In the genomic region with DNA sequence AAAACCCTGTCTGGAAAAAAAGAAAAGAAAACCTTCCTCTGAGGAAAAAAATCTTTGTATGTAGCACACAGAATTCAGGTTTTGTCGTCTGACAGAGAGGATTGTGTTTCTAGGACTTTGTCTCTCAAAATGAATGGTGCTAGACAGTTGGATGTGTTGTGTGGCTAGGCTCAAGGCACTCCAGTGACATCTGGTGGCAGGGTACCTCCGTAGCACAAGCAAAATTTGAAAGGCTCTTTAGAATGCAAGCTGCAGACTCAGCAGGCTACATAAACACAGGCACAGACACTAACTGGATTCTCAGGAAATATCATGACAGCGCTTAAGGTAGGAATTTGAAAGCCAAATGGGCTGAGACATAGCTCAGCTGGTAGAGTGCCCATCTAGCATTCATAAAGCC, we compare ENCODE assay signal across 9 mouse cellular contexts. TPM values are rescaled to one million over a fixed set of nuclear protein-coding genes. Genes with fewer than 3 reads are reported as not detected.
DNase-seq lines count a peak whose midpoint lies in the region; ATAC-seq lines count a peak whose summit lies in the region.
"Had no signal": no experiment of that assay in that cellular context is flagged by ENCODE, and none has a peak within 500 bp of the region (broad histone marks: within the 10 kb centered on the region; RNA-seq: fewer than 3 reads in every experiment).

No protein-coding gene starts in this region.

- no peak overlapping the region for H3K4me3 ChIP-seq in heart, embryonic 10.5 days
- H3K4me3 ChIP-seq in embryonic facial prominence, embryonic 11.5 days (ENCODE audit: low read depth, low read length), result no peak overlapping the region
- H3K4me3 ChIP-seq: liver, embryonic 13.5 days had no signal

- H3K9me3 ChIP-seq in heart, embryonic 10.5 days, result no peaks in the 10 kb centered on the region
- no peaks in the 10 kb centered on the region for H3K9me3 ChIP-seq in embryonic facial prominence, embryonic 11.5 days (replicated peaks; ENCODE audit: control insufficient read depth, low read length)
- H3K9me3 ChIP-seq: liver, embryonic 13.5 days had no signal

- WGBS in heart, embryonic 10.5 days, result 9% methylated on average over 3 of the region's 3 CpGs
- WGBS in embryonic facial prominence, embryonic 11.5 days, result 8% methylated on average over 3 of the region's 3 CpGs

- H3K9ac ChIP-seq in embryonic facial prominence, embryonic 11.5 days (replicated peaks; ENCODE audit: low read length), result no peak overlapping the region
- H3K9ac ChIP-seq: liver, embryonic 13.5 days had no signal

- peak; percentile 25 for DNase-seq in heart, adult 8-10 months (ENCODE audit: low spot score)
- no peak for DNase-seq in heart, embryonic 10.5 days (ENCODE audit: low spot score)
- peak; percentile 6 for DNase-seq in thymus, postnatal 0 days (ENCODE audit: low spot score)
- DNase-seq in thymus, postnatal 36 days, result no peak
- peak; percentile 64 for DNase-seq in embryonic facial prominence, embryonic 11.5 days (ENCODE audit: low spot score)
- peak; percentile 9 to 18 for DNase-seq in left cerebral cortex, adult 8-10 months (ENCODE audit: low spot score in 2 of 2)
- no peak for DNase-seq in spleen, postnatal 36 days (ENCODE audit: low spot score in 2 of 2)
- no peak for DNase-seq in thymus, postnatal 14 days
- DNase-seq: liver, embryonic 13.5 days had no signal

- no peaks in the 10 kb centered on the region for H3K36me3 ChIP-seq in heart, embryonic 10.5 days
- no peaks in the 10 kb centered on the region for H3K36me3 ChIP-seq in embryonic facial prominence, embryonic 11.5 days (replicated peaks; ENCODE audit: control insufficient read depth, insufficient read depth, low read depth, low read length)
- H3K36me3 ChIP-seq: liver, embryonic 13.5 days had no signal

- no peak overlapping the region for H3K27ac ChIP-seq in heart, embryonic 10.5 days
- H3K27ac ChIP-seq in embryonic facial prominence, embryonic 11.5 days (replicated peaks; ENCODE audit: low read depth, low read length), result no peak overlapping the region
- H3K27ac ChIP-seq: liver, embryonic 13.5 days had no signal

- H3K4me1 ChIP-seq in heart, embryonic 10.5 days, result no peaks in the 10 kb centered on the region
- H3K4me1 ChIP-seq in embryonic facial prominence, embryonic 11.5 days (ENCODE audit: control insufficient read depth, insufficient read depth, low read length), result no peaks in the 10 kb centered on the region

- H3K4me2 ChIP-seq in embryonic facial prominence, embryonic 11.5 days (ENCODE audit: low read depth, low read length), result no peak overlapping the region
- H3K4me2 ChIP-seq: liver, embryonic 13.5 days had no signal

- no peak for ATAC-seq in embryonic facial prominence, embryonic 11.5 days (replicated peaks; ENCODE audit: insufficient number of reproducible peaks, low FRiP score, low TSS enrichment, low read depth)

- H3K27me3 ChIP-seq in heart, embryonic 10.5 days (ENCODE audit: insufficient read depth, poor library complexity, severe bottlenecking), result no peaks in the 10 kb centered on the region
- H3K27me3 ChIP-seq in embryonic facial prominence, embryonic 11.5 days (ENCODE audit: control insufficient read depth, insufficient read depth, low read length), result no peaks in the 10 kb centered on the region

RNA-seq across cellular contexts. Expression of gene Lao1, which starts 27.2 kb away (rescaled TPM):
- under 1 TPM in 3 of 4 experiments, not detected in 1; 0.09 to 0.19 (median 0.17) TPM for total RNA-seq in heart, adult 8-10 months (2022)
- polyA plus RNA-seq in heart, embryonic 10.5 days (2016; fragmentation: Nextera tagmentation; extraction: Ambion mirVana), result not detected in 2 replicates
- 0.05 and 0.10 TPM in 2 replicates for polyA plus RNA-seq in thymus, postnatal 0 days (2015; fragmentation: Nextera tagmentation; extraction: Ambion mirVana)
- polyA plus RNA-seq in embryonic facial prominence, embryonic 11.5 days (2014; fragmentation: Nextera tagmentation; extraction: Ambion mirVana), result not detected in 2 replicates
- total RNA-seq in left cerebral cortex, adult 8-10 months (2022), result under 1 TPM in 2 of 4 experiments, not detected in 2; 0.37 to 0.42 TPM
- polyA plus RNA-seq: liver, embryonic 13.5 days had no signal

RNA-seq across cellular contexts. Expression of gene Olfr1328, which starts 50.1 kb away (rescaled TPM):
- not detected for total RNA-seq in heart, adult 8-10 months (2022)
- polyA plus RNA-seq in heart, embryonic 10.5 days (2016; fragmentation: Nextera tagmentation; extraction: Ambion mirVana), result 0.05 TPM in 1 of 2 replicates, not detected in the other
- polyA plus RNA-seq in thymus, postnatal 0 days (2015; fragmentation: Nextera tagmentation; extraction: Ambion mirVana), result not detected in 2 replicates
- polyA plus RNA-seq in embryonic facial prominence, embryonic 11.5 days (2014; fragmentation: Nextera tagmentation; extraction: Ambion mirVana), result not detected in 2 replicates
- total RNA-seq in left cerebral cortex, adult 8-10 months (2022), result not detected
- polyA plus RNA-seq: liver, embryonic 13.5 days had no signal

Comparison
In these comparisons a context has a peak if more than half of its experiments do, and no peak if none do; other contexts are left out.
1. DNase-seq: peak in heart, adult 8-10 months (single experiment), thymus, postnatal 0 days (single experiment), embryonic facial prominence, embryonic 11.5 days (single experiment) and left cerebral cortex, adult 8-10 months (2 of 2); none in heart, embryonic 10.5 days (single experiment), thymus, postnatal 36 days (0 of 2), spleen, postnatal 36 days (0 of 2) and thymus, postnatal 14 days (single experiment).